Mouse (Mus musculus) inflammation-experienced regulatory T-cells, adult 6 months (primary cell): ENCODE results near the gene Cys1. TPM values are rescaled to one million over a fixed set of nuclear protein-coding genes. Genes with fewer than 3 reads are reported as not detected.
"Not testable (repeated sequence)": the region's sequence is repeated elsewhere in the genome, so short reads cannot be mapped to it uniquely, and the experiment has no call there.

Experiments
- ATAC-seq: one replicate; pipeline ENCODE4 v1.8.0; 2017
- polyA plus RNA-seq, 3 experiments: library from polyadenylated mRNA; unstranded; fragments of 100-300 nt; shearing (Covaris generic); gene quantifications; one replicate each; pipeline ENCODE4 v1.2.1; 2017

The Cys1 gene
- polyA plus RNA-seq, 3 experiments from 2014 or later: not detected

DNA sequence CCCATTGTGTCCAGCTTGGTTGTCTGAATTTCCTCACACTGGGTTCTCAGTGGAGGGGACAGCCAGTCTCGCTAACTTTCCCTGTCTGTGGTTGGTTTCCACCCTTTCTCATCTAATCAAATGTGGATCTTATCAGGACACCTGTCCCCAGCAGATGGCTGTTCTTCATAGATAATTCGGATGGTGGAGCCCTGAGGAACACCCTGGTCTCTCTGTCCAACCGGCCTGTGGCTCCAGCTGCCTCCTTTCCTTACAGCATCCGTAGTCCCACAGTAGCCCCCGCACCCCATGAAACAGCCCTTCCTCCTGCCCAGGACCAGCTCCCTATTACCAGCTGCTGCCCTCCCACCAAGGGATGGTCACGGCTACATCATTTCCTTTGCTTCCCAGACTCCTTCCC is 35.7 kb downstream of the Cys1 start:
- ATAC-seq: no peak

DNA sequence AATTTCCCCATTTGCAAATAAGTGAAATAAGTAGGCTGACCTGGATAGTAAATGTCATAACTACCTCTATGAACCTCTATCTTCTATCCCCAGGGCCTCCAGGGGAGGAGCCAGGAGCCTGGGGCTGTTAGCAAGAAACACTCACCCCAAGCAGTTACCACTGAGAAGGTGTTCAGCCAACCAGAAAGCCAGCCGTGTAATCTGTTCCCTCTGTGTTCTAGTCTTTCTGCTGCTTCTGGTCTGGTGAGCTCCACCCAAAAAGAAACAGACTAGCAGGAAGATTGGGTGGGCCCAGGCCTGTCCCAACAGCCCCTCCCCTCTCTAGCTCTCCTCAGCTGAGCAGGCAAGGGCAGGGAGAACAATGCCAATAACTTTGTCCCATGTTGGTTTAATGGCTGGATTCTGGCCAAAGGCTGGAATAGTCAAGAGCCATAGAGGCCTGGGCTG is 37.5 kb downstream of the Cys1 start:
- no peak for ATAC-seq

DNA sequence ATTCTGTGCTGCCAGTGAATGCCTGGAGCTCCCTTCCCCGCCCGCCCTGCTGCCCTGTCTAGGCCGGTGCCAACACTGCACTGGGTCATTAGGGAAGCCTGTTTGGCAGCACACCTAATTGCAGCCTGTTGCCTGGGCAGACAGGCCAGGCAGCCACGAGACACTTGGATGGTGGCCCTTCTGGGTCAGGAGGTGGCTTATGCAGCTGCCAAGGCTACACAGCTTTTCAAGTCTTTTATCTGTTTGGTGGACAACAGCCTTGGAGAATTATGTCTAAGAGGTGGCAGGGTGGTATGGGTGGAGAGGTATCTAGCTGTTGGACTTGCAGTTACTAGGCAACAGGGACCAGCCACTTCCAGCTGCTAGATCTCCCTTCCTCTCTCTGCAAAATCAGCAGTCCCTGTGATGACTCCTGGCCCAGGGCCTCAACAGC is 39.2 kb downstream of the Cys1 start:
- no peak for ATAC-seq

DNA sequence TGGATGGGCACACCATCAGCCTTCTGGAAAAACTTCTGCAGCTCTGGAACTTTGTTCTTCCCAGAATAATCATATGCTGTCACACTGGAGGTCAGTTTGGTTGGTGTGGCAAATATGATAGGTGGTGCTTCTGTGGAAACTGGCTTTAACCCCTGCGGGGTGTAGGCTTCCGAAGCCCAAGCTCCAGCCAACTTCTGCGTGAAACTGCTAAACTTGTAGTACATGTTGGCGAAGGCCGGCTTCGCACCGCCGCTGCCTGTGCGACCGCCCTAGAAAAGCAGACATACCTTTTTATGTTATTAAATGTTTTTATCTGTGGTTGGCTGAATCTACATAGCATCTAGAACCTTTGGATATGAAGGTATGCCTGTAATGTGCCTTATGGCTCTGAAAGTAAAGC is 42.8 kb downstream of the Cys1 start:
- ATAC-seq: not testable (repeated sequence)

- ATAC-seq: no peak
Observed at GRCm38 (mm10) chr12:24634648-24635047, 47.0 kb downstream of the Cys1 start.

DNA sequence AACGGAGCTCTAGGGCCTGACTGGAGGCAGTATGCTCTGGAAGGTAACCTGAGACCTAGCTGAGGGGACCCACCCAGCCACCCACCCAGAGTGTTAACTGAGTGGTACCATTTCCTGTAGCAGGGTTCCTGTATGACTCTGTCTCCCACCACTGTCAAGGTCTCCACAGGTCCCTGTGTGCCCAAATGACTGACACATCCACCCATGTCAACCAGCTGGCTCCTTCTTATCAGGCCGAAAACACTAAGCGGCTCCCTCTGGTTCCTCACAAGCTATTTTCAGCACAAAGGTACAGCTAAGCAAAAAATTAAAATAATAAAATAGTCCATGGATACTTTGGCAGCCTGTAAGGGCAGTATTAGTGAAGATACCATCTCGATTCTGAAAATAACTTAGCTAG is 47.4 kb downstream of the Cys1 start:
- ATAC-seq: no peak

DNA sequence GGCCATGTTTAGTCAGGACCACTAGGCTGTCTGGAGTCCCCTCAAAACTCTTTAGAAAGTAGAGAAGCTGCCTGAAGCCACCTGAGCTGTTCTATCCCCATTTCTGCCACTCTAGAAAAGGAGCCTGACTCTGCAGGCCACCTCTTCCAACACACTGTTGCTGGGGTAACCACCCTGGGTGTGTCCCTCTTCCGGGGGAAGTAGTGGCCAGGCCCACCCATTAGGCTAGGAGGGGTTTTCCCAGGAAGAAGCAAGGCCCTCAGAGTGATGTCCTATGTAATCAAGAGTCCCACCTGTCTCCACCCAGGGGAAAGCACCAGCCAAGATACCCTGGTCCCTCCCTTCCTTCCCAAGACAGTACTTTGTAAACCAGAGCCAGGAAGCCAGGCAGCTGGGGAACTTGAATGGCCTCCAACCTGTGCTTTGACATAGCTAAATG is 47.8 kb downstream of the Cys1 start:
- peak; percentile 65 for ATAC-seq

DNA sequence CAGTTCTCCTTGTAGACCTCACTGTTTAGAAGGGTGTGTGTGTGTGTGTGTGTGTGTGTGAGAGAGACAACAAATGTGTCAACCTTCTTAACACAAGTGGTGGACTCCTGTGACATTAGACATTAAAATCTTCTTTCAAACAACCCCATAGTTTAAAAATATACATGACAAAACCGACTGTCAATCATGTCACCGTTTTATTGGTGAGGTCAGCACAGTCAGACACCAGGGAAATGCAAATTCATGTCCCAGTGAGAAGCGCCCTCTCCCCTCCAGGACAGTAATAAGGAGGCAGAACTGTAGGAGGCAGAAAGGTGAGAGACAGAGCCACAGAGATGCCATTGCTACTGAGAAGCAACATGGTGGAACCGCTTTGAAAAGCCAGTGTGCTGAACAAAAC is 49.2 kb downstream of the Cys1 start:
- no peak for ATAC-seq

DNA sequence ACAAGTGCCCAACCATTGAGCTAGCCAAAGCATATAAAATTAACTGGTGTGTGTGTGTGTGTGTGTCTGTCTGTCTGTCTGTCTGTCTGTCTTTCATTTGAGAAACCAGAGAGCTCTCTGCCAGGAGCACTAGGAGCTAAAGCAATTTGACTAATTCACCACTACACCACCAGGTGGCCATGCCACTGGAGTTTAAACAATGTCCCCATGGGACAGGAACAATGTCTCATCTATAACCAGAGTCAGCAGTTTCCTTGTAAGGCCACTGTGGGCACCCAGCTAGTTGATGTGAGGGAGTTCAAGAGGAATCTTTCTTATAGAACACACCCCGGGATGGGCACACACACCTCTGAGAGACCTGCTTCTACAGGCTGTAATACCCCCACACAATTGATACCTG is 51.4 kb downstream of the Cys1 start:
- peak; percentile 59 for ATAC-seq

- ATAC-seq: no peak
Observed at GRCm38 (mm10) chr12:24627215-24627614, 54.4 kb downstream of the Cys1 start.

- no peak for ATAC-seq
Observed at GRCm38 (mm10) chr12:24626401-24626800, 55.2 kb downstream of the Cys1 start.

DNA sequence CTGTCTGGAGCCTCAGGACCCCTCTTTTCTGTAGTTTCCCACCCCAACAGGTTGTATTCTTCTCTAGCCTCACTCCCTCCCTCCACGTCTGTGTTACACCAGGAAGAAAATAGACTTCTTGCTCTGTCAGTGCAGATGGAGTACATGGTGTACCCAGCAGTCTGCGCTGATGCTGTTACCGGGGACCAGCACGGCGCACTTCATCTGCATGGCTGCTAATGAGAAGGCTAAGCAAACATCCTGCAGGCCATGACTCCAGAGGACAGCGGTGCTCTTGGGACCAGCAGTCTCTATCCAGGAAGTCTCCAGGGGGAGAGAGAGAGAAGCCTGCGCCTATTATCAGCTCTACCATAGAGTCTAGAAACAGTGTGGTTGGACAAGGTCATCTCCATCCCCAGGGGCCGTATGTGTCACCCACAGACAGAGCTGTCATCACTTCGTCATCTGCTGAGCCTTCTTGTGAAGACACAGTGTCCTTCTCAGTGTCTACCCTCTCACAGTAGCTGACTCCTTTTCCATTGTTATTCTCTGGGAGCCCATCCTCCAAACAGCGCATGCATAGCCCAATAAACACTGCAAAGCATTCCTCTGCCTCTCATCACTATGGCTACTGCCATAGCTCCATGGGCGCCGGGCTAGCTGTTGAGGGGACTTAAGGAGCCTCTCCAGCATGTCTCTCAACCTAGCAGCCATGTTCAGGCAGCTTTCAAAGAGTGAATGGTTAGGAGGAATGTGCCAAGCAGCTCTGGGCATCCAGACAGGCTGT is 57.9 kb downstream of the Cys1 start:
- ATAC-seq: no peak

GRCm38 (mm10) chr12:24619436-24619835 is 62.2 kb downstream of the Cys1 start:
- no peak for ATAC-seq

Other genes with a start within 250 kb of the Cys1 start
- 10 to 100 TPM; 66.4 to 86.6 (median 67.8) TPM for gene Taf1b, start 183.5 kb downstream of the Cys1 start, polyA plus RNA-seq
- gene Grhl1, start 109.5 kb downstream of the Cys1 start, polyA plus RNA-seq: 1 to 10 TPM; 3.3 to 4.7 (median 4.0) TPM
- 1 to 10 TPM; 2.3 to 3.6 (median 2.7) TPM for gene Klf11, start 30.5 kb downstream of the Cys1 start, polyA plus RNA-seq
- 100 to 1,000 TPM in 1 of 3 experiments, 10 to 100 TPM in 2; 41.3 to 492 (median 44.8) TPM for gene Rrm2, start 26.4 kb upstream of the Cys1 start, polyA plus RNA-seq
- gene Mboat2, start 149.1 kb upstream of the Cys1 start, polyA plus RNA-seq: not detected